Mouse (Mus musculus) c-Kit-positive CD71-negative TER-119-negative erythroid progenitor cells, embryonic 14.5 days (primary cell): ENCODE data around the gene Gja6.
A peak's percentile ranks its signal among the peaks of the same experiment; 100 is the strongest.

Source experiments
- DNase-seq: peaks from one replicate; pipeline ENCODE4 v3.0.0-alpha.2; 2013; ENCODE audit warnings: low read depth

Gja6 gene

GRCm38 (mm10) chrX:160906952-160907351 lies at the start of gene Gja6:
Gene Gja6 (minus strand): TSS chrX:160907052.
- DNase-seq, result no peak

GRCm38 (mm10) chrX:160949583-160949982 lies 42.7 kb upstream of the Gja6 start:
- no peak for DNase-seq

GRCm38 (mm10) chrX:160944722-160945121 lies 37.9 kb upstream of the Gja6 start:
- no peak for DNase-seq

GRCm38 (mm10) chrX:160935541-160935940 lies 28.7 kb upstream of the Gja6 start:
- no peak for DNase-seq

GRCm38 (mm10) chrX:160930656-160931055 lies 23.8 kb upstream of the Gja6 start:
- peak; percentile 7 for DNase-seq

GRCm38 (mm10) chrX:160928870-160929269 lies 22.0 kb upstream of the Gja6 start:
- no peak for DNase-seq

- DNase-seq, result no peak
Measured at GRCm38 (mm10) chrX:160919022-160919637, 12.3 kb upstream of the Gja6 start.

- no peak for DNase-seq
Measured at GRCm38 (mm10) chrX:160906477-160906876, 375 bp downstream of the Gja6 start.

- DNase-seq, result no peak
Measured at GRCm38 (mm10) chrX:160905913-160906312, 939 bp downstream of the Gja6 start.

GRCm38 (mm10) chrX:160905041-160905678 lies 1.7 kb downstream of the Gja6 start:
- DNase-seq, result peak; percentile 14

GRCm38 (mm10) chrX:160901118-160901517 lies 5.7 kb downstream of the Gja6 start:
- no peak for DNase-seq

- no peak for DNase-seq
Measured at GRCm38 (mm10) chrX:160892077-160892476, 14.8 kb downstream of the Gja6 start.

- no peak for DNase-seq
Measured at GRCm38 (mm10) chrX:160886301-160886700, 20.6 kb downstream of the Gja6 start.

GRCm38 (mm10) chrX:160866576-160866975 lies 40.3 kb downstream of the Gja6 start:
- no peak for DNase-seq

GRCm38 (mm10) chrX:160865022-160865421 lies 41.8 kb downstream of the Gja6 start:
- no peak for DNase-seq

GRCm38 (mm10) chrX:160863689-160864383 lies 43.0 kb downstream of the Gja6 start:
- no peak for DNase-seq
